8 mouse cellular contexts compared by ENCODE assay signal in the genomic region with DNA sequence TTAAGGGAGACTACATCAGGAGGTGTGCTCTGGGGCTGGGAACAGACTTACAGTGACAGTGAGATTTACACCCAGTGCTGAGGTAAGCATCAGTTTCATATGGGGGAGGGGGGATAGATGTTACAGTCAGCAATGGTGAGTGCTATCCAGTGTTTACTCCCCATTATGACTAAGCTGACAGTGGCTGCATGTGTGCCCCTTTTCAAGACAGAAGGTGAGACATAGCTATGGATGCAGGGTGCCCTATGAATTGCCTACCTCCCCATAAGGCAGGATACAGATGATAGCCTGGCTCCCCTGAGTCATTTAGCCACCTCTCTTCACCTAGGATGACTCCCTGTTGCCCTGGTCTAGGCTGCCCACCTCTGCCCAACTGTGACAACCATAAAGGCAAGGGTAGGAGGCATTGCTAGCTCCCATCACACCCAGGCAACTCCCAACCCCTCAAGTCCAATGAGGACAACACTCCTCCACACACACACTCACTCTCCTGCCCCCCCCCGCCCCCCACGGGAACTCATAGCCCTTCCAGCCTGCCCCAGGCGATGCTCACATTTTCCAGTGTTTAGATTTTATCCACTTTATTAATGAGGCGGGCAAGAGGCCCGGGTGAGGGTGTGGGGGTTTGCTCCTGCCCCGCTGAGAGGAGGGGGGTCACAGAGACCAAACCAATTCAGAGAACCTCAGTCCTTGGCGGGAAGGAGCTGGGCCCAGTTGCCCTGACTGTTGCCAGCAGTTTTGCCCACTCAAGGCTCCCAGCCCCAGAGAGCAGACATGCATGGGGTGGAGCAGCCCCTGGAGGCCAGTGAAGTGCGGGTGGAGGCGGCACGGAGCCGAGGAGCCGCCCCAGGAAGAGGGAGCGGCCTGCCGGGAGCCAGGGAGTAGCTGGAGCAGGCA. TPM values are rescaled to one million over a fixed set of nuclear protein-coding genes. Genes with fewer than 3 reads are reported as not detected.
A peak's percentile ranks its signal among the peaks of the same experiment; 100 is the strongest.
DNase-seq lines count a peak whose midpoint lies in the region; ATAC-seq and TF ChIP-seq lines count a peak whose summit lies in the region.

Gene Ptger1, plus strand, starts transcription at position 710 of the 897 bp plus-strand sequence.

- WGBS in kidney, adult 2 months = 11% methylated on average over 14 of the region's 14 CpGs
- WGBS in midbrain, postnatal 0 days = 38% methylated on average over 14 of the region's 14 CpGs
- 45% methylated on average over 14 of the region's 14 CpGs for WGBS in thymus, adult 2 months

- H3K4me1 ChIP-seq in cortical plate, adult 2 months (ENCODE audit: control insufficient read depth, insufficient read depth, low read length) = peaks cover 7% of the 10 kb centered on the region
- peaks cover 19% of the 10 kb centered on the region for H3K4me1 ChIP-seq in kidney, adult 2 months (ENCODE audit: control insufficient read depth, insufficient read depth, low read length)
- peaks cover 10% of the 10 kb centered on the region for H3K4me1 ChIP-seq in midbrain, postnatal 0 days (ENCODE audit: insufficient read depth, low read length)
- H3K4me1 ChIP-seq in thymus, adult 2 months (replicated peaks; ENCODE audit: control insufficient read depth, insufficient read depth, low read length) = peaks cover 6% of the 10 kb centered on the region

- TF ChIP-seq CTCF in cortical plate, adult 2 months (IDR thresholded peaks at IDR 0.05; ENCODE audit: extremely low read depth, insufficient read depth, low read length) = no peak
- TF ChIP-seq CTCF in kidney, adult 2 months (conservative IDR thresholded peaks at IDR 0.05; ENCODE audit: insufficient read depth, insufficient read length, low read depth, low read length) = no peak
- no peak for TF ChIP-seq CTCF in midbrain, postnatal 0 days (IDR thresholded peaks at IDR 0.05)
- TF ChIP-seq CTCF in thymus, adult 2 months (IDR thresholded peaks at IDR 0.05; ENCODE audit: borderline replicate concordance, control insufficient read depth, extremely low read depth, insufficient read depth, low read length, poor library complexity) = no peak

- H3K9ac ChIP-seq in midbrain, postnatal 0 days (replicated peaks; ENCODE audit: low read length, poor library complexity, severe bottlenecking) = no peak within 1 kb of the TSS

- H3K27ac ChIP-seq in cortical plate, adult 2 months (ENCODE audit: insufficient read depth, low read length) = peak within 1 kb of the TSS; percentile 2
- H3K27ac ChIP-seq in kidney, adult 2 months (ENCODE audit: insufficient read depth, low read depth, low read length) = peak within 1 kb of the TSS; percentile 74
- H3K27ac ChIP-seq in midbrain, postnatal 0 days (ENCODE audit: low read depth, low read length) = 0 out of 2 replicates have a peak within 1 kb of the TSS, but pooled peaks have one; percentile 26
- no peak within 1 kb of the TSS for H3K27ac ChIP-seq in thymus, adult 2 months (ENCODE audit: control insufficient read depth, insufficient read depth, low read length)

- TF ChIP-seq POLR2A in cortical plate, adult 2 months (IDR thresholded peaks at IDR 0.05; ENCODE audit: extremely low read depth, insufficient read depth, low read length) = 0 out of 2 replicates have a peak, but pooled peaks have one; percentile 9
- TF ChIP-seq POLR2A in kidney, adult 2 months (IDR thresholded peaks at IDR 0.05; ENCODE audit: low read depth, low read length) = peak; percentile 9
- TF ChIP-seq POLR2A in thymus, adult 2 months (IDR thresholded peaks at IDR 0.05; ENCODE audit: control insufficient read depth, extremely low read depth, insufficient read depth, low read length, poor library complexity) = no peak

- DNase-seq in layer of hippocampus, postnatal 10 days (ENCODE audit: low spot score in 2 of 2) = peak; percentile 42 to 54
- DNase-seq in layer of hippocampus, postnatal 36 days = no peak
- DNase-seq in heart, adult 9 months (ENCODE audit: low spot score in 2 of 2) = peak; percentile 80 to 84
- DNase-seq in kidney, adult 2 months = peak; percentile 75
- peak; percentile 44 for DNase-seq in midbrain, postnatal 0 days (ENCODE audit: low spot score)
- DNase-seq in thymus, adult 2 months = no peak

- no peak within 1 kb of the TSS for H3K4me3 ChIP-seq in cortical plate, adult 2 months (ENCODE audit: insufficient read depth, low read length)
- H3K4me3 ChIP-seq in kidney, adult 2 months (ENCODE audit: insufficient read depth, low read depth, low read length) = peak within 1 kb of the TSS; percentile 20
- no peak within 1 kb of the TSS for H3K4me3 ChIP-seq in midbrain, postnatal 0 days (ENCODE audit: low read depth, low read length)
- H3K4me3 ChIP-seq in thymus, adult 2 months (ENCODE audit: control insufficient read depth, insufficient read depth, low read length) = no peak within 1 kb of the TSS

- no peak within 1 kb of the TSS for H3K4me2 ChIP-seq in midbrain, postnatal 0 days (ENCODE audit: low read depth, low read length, poor library complexity, severe bottlenecking)

- no peak for ATAC-seq in midbrain, postnatal 0 days (ENCODE audit: low FRiP score)
- ATAC-seq in megakaryocyte-erythroid progenitor cell, adult 5-6 weeks (replicated peaks; ENCODE audit: low FRiP score, low TSS enrichment, poor library complexity, severe bottlenecking) = no peak

- no peaks in the 10 kb centered on the region for H3K9me3 ChIP-seq in midbrain, postnatal 0 days (ENCODE audit: low read length)

- no peaks in the 10 kb centered on the region for H3K27me3 ChIP-seq in kidney, adult 2 months (replicated peaks; ENCODE audit: control insufficient read depth, insufficient read depth, low read length)
- no peaks in the 10 kb centered on the region; the same call in 1 of the 2 replicates for H3K27me3 ChIP-seq in midbrain, postnatal 0 days (ENCODE audit: insufficient read depth, low read length)
- no peaks in the 10 kb centered on the region for H3K27me3 ChIP-seq in thymus, adult 2 months (ENCODE audit: control insufficient read depth, insufficient read depth, low read length)

- 0 out of 2 replicates have a peak, but pooled peaks cover 3% of the 10 kb centered on the region for H3K36me3 ChIP-seq in kidney, adult 2 months (ENCODE audit: control insufficient read depth, insufficient read depth, low read length)
- peaks cover 24% of the 10 kb centered on the region for H3K36me3 ChIP-seq in midbrain, postnatal 0 days (ENCODE audit: insufficient read depth, low read length)
- peaks cover 22% of the 10 kb centered on the region for H3K36me3 ChIP-seq in thymus, adult 2 months (ENCODE audit: control insufficient read depth, insufficient read depth, low read length)

RNA-seq across cellular contexts. Expression of gene Ptger1, which starts in this region (rescaled TPM):
- 1 to 10 TPM in 1 of 2 experiments, under 1 TPM in 1; 0.32 to 1.0 TPM for total RNA-seq in layer of hippocampus, postnatal 10 days (2021)
- 1 to 10 TPM in 1 of 2 experiments, under 1 TPM in 1; 1.00 to 1.4 TPM for total RNA-seq in layer of hippocampus, postnatal 36 days (2021)
- 1.6 and 2.2 TPM in 2 replicates for polyA plus RNA-seq in cortical plate, adult 2 months (2012; rRNA removed)
- 21.8 and 23.3 TPM in 2 replicates for polyA plus RNA-seq in kidney, adult 2 months (2012; rRNA removed)
- total RNA-seq in midbrain, postnatal 0 days (2014; rRNA removed) = 0.55 and 0.85 TPM in 2 replicates
- 0.27 and 0.36 TPM in 2 replicates for polyA plus RNA-seq in midbrain, postnatal 0 days (2015; fragmentation: Nextera tagmentation; extraction: Ambion mirVana)
- 0.50 and 0.61 TPM in 2 replicates for polyA plus RNA-seq in thymus, adult 2 months (2012; rRNA removed)
- not detected in 2 replicates for total RNA-seq in megakaryocyte-erythroid progenitor cell, adult 5-6 weeks (2014; fragmentation: Nextera tagmentation)
- 0.65 and 1.1 TPM in 2 replicates for total RNA-seq in megakaryocyte-erythroid progenitor cell, adult 5-6 weeks (2017)

Comparison
In these comparisons a context has a peak if more than half of its experiments do, and no peak if none do; other contexts are left out.
1. DNase-seq: peak in layer of hippocampus, postnatal 10 days (2 of 2), heart, adult 9 months (2 of 2) and kidney, adult 2 months (single experiment); none in layer of hippocampus, postnatal 36 days (0 of 2) and thymus, adult 2 months (single experiment).
2. Peak in DNase-seq and H3K27ac ChIP-seq in midbrain, postnatal 0 days; RNA of the gene not detected or under 1 TPM.